Mouse (Mus musculus): ENCODE data around the gene Vmn1r17.
"Not testable (repeated sequence)": the region's sequence is repeated elsewhere in the genome, so short reads cannot be mapped to it uniquely, and the experiment has no call there.

Vmn1r17 gene

GRCm38 (mm10) chr6:57363627-57364026, at the start of gene Vmn1r17:
TSS of gene Vmn1r17 (minus strand) at chr6:57363727.
- no peak for DNase-seq (ENCODE audit: low spot score)

- DNase-seq (ENCODE audit: low spot score): not testable (repeated sequence)
Observed at GRCm38 (mm10) chr6:57403480-57403879, 40.0 kb upstream of the Vmn1r17 start, which contains the start of gene Vmn1r19. TSS of gene Vmn1r19 (plus strand) at chr6:57403780.

- no peak for DNase-seq (ENCODE audit: low spot score)
Observed at GRCm38 (mm10) chr6:57395683-57396082, 32.2 kb upstream of the Vmn1r17 start, which contains the start of gene Vmn1r18. TSS of gene Vmn1r18 (minus strand) at chr6:57395783.

- no peak for DNase-seq (ENCODE audit: low spot score)
Observed at GRCm38 (mm10) chr6:57367496-57367895, 4.0 kb upstream of the Vmn1r17 start.

- not testable (repeated sequence) for DNase-seq (ENCODE audit: low spot score)
Observed at GRCm38 (mm10) chr6:57365866-57366265, 2.3 kb upstream of the Vmn1r17 start.

- no peak for DNase-seq (ENCODE audit: low spot score)
Observed at GRCm38 (mm10) chr6:57356864-57357263, 6.7 kb downstream of the Vmn1r17 start.

GRCm38 (mm10) chr6:57329394-57329793, 34.1 kb downstream of the Vmn1r17 start, which contains the start of gene Vmn1r16:
TSS of gene Vmn1r16 (minus strand) at chr6:57329494.
- no peak for DNase-seq (ENCODE audit: low spot score)

GRCm38 (mm10) chr6:57326176-57326575, 37.4 kb downstream of the Vmn1r17 start:
- DNase-seq (ENCODE audit: low spot score): no peak

Data from yolk sac, embryonic 10.5 days (tissue).